Mouse (Mus musculus) hindbrain, embryonic 16.5 days (tissue): Measurements from ENCODE around the gene Hexim2. TPM values are rescaled to one million over a fixed set of nuclear protein-coding genes. Genes with fewer than 3 reads are reported as not detected.

Experiments
- ATAC-seq: fragments of 200-750 bp; cut with Nextera tagmentation; 2 replicates; pipeline ENCODE4 v1.8.0; 2017; ENCODE audit warnings: moderate TSS enrichment, moderate library complexity
- H3K27ac ChIP-seq: fragments of 300-500 bp; sonication (generic); 2 replicates; pipeline ENCODE4 v1.5.1; 2014; ENCODE audit warnings: low read depth, mild to moderate bottlenecking, control low read depth, low read length, moderate library complexity
- H3K27me3 ChIP-seq: fragments of 300-500 bp; sonication (generic); replicated peaks from 2 replicates; pipeline ENCODE4 v1.6.1; 2014; ENCODE audit warnings: low read length; ENCODE audit not compliant: control insufficient read depth, insufficient read depth
- H3K36me3 ChIP-seq: fragments of 300-500 bp; sonication (generic); 2 replicates; pipeline ENCODE4 v1.6.1; 2014; ENCODE audit warnings: mild to moderate bottlenecking, low read length, moderate library complexity, mixed read lengths; ENCODE audit not compliant: control insufficient read depth, insufficient read depth
- H3K4me1 ChIP-seq: fragments of 300-500 bp; sonication (generic); 2 replicates; pipeline ENCODE4 v1.6.1; 2014; ENCODE audit warnings: low read depth, low read length; ENCODE audit not compliant: control insufficient read depth, insufficient read depth
- H3K4me2 ChIP-seq: fragments of 300-500 bp; sonication (generic); 2 replicates; pipeline ENCODE4 v1.6.1; 2014; ENCODE audit warnings: mild to moderate bottlenecking, low read length, control low read depth, moderate library complexity
- H3K4me3 ChIP-seq: fragments of 300-500 bp; sonication (generic); 2 replicates; pipeline ENCODE4 v1.5.1; 2014; ENCODE audit warnings: mild to moderate bottlenecking, low read length, control low read depth, moderate library complexity
- H3K9ac ChIP-seq: fragments of 300-500 bp; sonication (generic); 2 replicates; pipeline ENCODE4 v1.6.1; 2014; ENCODE audit warnings: low read depth, mild to moderate bottlenecking, control low read depth, low read length, moderate library complexity
- H3K9me3 ChIP-seq: fragments of 300-500 bp; sonication (generic); 2 replicates; pipeline ENCODE4 v1.6.1; 2014; ENCODE audit warnings: mild to moderate bottlenecking, low read length, moderate library complexity; ENCODE audit not compliant: control insufficient read depth
- WGBS: fragments of 180-500 bp; shearing (Covaris S2); extraction: QIAGEN DNeasy Blood & Tissue Kit; methylation state at CpG from one replicate; pipeline ENCODE4 v1.1.7; 2014; 5-methylcytosine and 5-hydroxymethylcytosine counted together
- polyA plus RNA-seq: library from polyadenylated mRNA; unstranded; fragments of >200 nt; fragmentation: Nextera tagmentation; extraction: Ambion mirVana; gene quantifications from 2 replicates; pipeline ENCODE4 v1.2.1, GENCODE M21; 2015

The Hexim2 gene
- polyA plus RNA-seq, 1 experiment from 2014 or later: 30.2 TPM

GRCm38 (mm10) chr11:103181911-103182310, 49.7 kb downstream of the Hexim2 start:
- Histone ChIP-seq H3K27me3 (no peaks in the 10 kb centered on the region), H3K9ac (no peak overlapping the region), H3K4me3 (no peak overlapping the region), H3K4me2 (no peak overlapping the region), H3K9me3 (no peaks in the 10 kb centered on the region), H3K36me3 (peaks cover 2% of the 10 kb centered on the region; the same call in 1 of the 2 replicates), H3K4me1 (no peaks in the 10 kb centered on the region), H3K27ac (no peak overlapping the region)
- ATAC-seq: no peak
- 83% methylated on average over 3 of the region's 3 CpGs for WGBS

DNA sequence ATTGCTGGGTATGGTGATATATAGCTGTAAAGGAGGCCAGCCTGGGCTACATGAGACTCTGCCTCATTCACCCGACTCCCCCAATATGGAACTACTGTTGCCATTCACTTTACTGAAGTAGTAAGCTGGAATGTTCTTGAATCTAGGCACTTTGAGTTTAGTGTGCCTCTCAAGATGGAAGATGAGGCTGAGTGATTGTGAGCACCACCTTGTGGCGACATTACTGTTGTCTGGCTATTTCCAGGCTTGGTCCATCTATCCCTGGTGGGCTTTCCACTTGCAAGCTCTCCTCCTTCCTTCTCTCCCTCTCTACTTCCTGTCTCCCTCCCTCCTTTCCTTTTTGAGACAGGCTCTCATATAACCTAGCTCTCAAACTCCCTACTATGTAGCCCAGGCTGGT, 52.7 kb downstream of the Hexim2 start:
- no peaks in the 10 kb centered on the region for H3K4me1 ChIP-seq
- H3K9me3 ChIP-seq: no peaks in the 10 kb centered on the region
- H3K36me3 ChIP-seq: peaks cover 6% of the 10 kb centered on the region; the same call in 1 of the 2 replicates
- H3K9ac ChIP-seq: no peak overlapping the region
- no peak overlapping the region for H3K4me2 ChIP-seq
- 50% methylated on average over 2 of the region's 2 CpGs for WGBS
- no peak overlapping the region for H3K27ac ChIP-seq
- no peaks in the 10 kb centered on the region; the same call in 1 of the 2 replicates for H3K27me3 ChIP-seq
- H3K4me3 ChIP-seq: no peak overlapping the region
- ATAC-seq: no peak

Other genes starting within 250 kb of the Hexim2 start
- not detected in 2 replicates for gene Fam187a, start 247.3 kb upstream of the Hexim2 start, polyA plus RNA-seq
- gene Gfap, start 231.5 kb upstream of the Hexim2 start, polyA plus RNA-seq: 4.8 and 15.5 TPM in 2 replicates
- gene Kif18b, start 207.3 kb upstream of the Hexim2 start, polyA plus RNA-seq: 2.0 and 2.3 TPM in 2 replicates
- gene C1ql1, start 185.7 kb upstream of the Hexim2 start, polyA plus RNA-seq: 9.0 and 9.9 TPM in 2 replicates
- gene Nmt1, start 104.2 kb upstream of the Hexim2 start, polyA plus RNA-seq: 28.8 and 30.4 TPM in 2 replicates
- gene Dcakd, start 104.1 kb upstream of the Hexim2 start, polyA plus RNA-seq: 132 and 192 TPM in 2 replicates
- gene Plcd3, start 30.8 kb upstream of the Hexim2 start, polyA plus RNA-seq: 4.7 and 4.9 TPM in 2 replicates
- 14.2 and 16.4 TPM in 2 replicates for gene Acbd4, start 30.7 kb upstream of the Hexim2 start, polyA plus RNA-seq
- 4.1 and 4.7 TPM in 2 replicates for gene Hexim1, start 16.2 kb upstream of the Hexim2 start, polyA plus RNA-seq
- gene Fmnl1, start 38.7 kb downstream of the Hexim2 start, polyA plus RNA-seq: 7.6 and 8.6 TPM in 2 replicates
- 1.9 and 3.0 TPM in 2 replicates for gene 1700023F06Rik, start 76.1 kb downstream of the Hexim2 start, polyA plus RNA-seq
- 0.99 and 1.3 TPM in 2 replicates for gene Spata32, start 86.0 kb downstream of the Hexim2 start, polyA plus RNA-seq
- gene Map3k14, start 135.0 kb downstream of the Hexim2 start, polyA plus RNA-seq: 4.6 and 4.7 TPM in 2 replicates
- gene Arhgap27, start 231.3 kb downstream of the Hexim2 start, polyA plus RNA-seq: 4.8 and 5.6 TPM in 2 replicates